Mouse (Mus musculus): ENCODE data around the gene Ccdc88c. TPM values are rescaled to one million over a fixed set of nuclear protein-coding genes. Genes with fewer than 3 reads are reported as not detected.

Gene Ccdc88c
- polyA plus RNA-seq, 1 experiment from 2014 or later: 2.3 TPM

DNA sequence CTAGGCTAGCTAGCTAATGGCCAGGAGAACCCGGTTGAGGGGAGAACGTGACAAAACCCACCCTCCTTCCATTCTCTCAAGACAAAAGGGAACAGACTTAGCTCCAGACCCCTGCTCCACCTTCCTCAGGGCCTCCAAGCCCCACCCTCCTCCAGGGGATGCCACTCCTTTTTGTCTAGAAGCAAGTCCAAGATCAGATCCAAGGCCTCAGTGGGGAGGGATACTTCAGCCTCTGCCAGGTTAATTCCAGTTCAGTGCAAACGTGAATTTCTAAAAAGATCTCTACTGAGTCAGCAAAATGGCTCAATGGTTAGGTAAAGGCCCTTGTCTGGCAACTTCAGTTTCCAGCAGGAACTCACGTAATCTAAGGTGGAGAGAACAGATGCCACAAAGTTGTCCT, 20.2 kb downstream of the Ccdc88c start:
- H3K4me2 ChIP-seq: no peak overlapping the region
- no peak overlapping the region for H3K27ac ChIP-seq (ENCODE audit: poor library complexity, severe bottlenecking)
- peaks cover 27% of the 10 kb centered on the region for H3K4me1 ChIP-seq (replicated peaks)
- peaks cover 36% of the 10 kb centered on the region for H3K27me3 ChIP-seq (replicated peaks)
- WGBS: 44% methylated on average over 4 of the region's 4 CpGs
- no peaks in the 10 kb centered on the region for H3K9me3 ChIP-seq (replicated peaks)
- no peak overlapping the region for H3K4me3 ChIP-seq
- ATAC-seq (ENCODE audit: insufficient number of reproducible peaks, low FRiP score): no peak
- no peak overlapping the region for H3K9ac ChIP-seq
- H3K36me3 ChIP-seq: no peaks in the 10 kb centered on the region

- H3K4me1 ChIP-seq (replicated peaks): peaks cover 27% of the 10 kb centered on the region
Measured at GRCm38 (mm10) chr12:101007968-101008481, 20.8 kb downstream of the Ccdc88c start.

DNA sequence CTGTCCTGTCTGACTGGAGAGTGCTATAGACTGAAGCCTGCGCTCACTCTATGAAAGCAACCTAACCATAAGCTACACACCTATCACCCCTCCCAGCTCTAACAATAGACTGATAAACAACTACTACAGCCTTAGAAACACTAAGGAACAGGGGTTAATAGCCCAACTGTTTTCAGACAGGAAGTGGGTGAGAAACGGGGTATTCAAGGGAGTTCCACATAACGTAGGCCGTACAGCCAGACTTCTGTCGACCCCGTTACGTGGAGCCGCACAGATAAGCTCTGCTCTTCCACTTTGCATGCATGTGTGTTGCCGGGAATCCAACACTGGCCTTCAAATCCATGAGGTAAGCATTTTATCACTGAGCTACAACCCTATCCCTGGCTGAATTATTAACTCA, 21.4 kb downstream of the Ccdc88c start:
- Histone ChIP-seq H3K4me1 (replicated peaks) (peaks cover 22% of the 10 kb centered on the region), H3K36me3 (no peaks in the 10 kb centered on the region), H3K9me3 (replicated peaks) (no peaks in the 10 kb centered on the region), H3K27ac (ENCODE audit: poor library complexity, severe bottlenecking) (no peak overlapping the region), H3K9ac (no peak overlapping the region), H3K27me3 (replicated peaks) (peaks cover 41% of the 10 kb centered on the region), H3K4me3 (no peak overlapping the region), H3K4me2 (no peak overlapping the region)
- no peak for ATAC-seq (ENCODE audit: insufficient number of reproducible peaks, low FRiP score)
- WGBS: 49% methylated on average over 9 of the region's 9 CpGs

More at GRCm38 (mm10) chr12:101007968-101008481, 20.8 kb downstream of the Ccdc88c start:
- Histone ChIP-seq H3K36me3 (no peaks in the 10 kb centered on the region), H3K9me3 (replicated peaks) (no peaks in the 10 kb centered on the region), H3K9ac (no peak overlapping the region), H3K4me3 (no peak overlapping the region), H3K4me2 (no peak overlapping the region), H3K27ac (ENCODE audit: poor library complexity, severe bottlenecking) (no peak overlapping the region), H3K27me3 (replicated peaks) (peaks cover 41% of the 10 kb centered on the region)
- no peak for ATAC-seq (ENCODE audit: insufficient number of reproducible peaks, low FRiP score)
- WGBS: 34% methylated on average over 10 of the region's 10 CpGs

DNA sequence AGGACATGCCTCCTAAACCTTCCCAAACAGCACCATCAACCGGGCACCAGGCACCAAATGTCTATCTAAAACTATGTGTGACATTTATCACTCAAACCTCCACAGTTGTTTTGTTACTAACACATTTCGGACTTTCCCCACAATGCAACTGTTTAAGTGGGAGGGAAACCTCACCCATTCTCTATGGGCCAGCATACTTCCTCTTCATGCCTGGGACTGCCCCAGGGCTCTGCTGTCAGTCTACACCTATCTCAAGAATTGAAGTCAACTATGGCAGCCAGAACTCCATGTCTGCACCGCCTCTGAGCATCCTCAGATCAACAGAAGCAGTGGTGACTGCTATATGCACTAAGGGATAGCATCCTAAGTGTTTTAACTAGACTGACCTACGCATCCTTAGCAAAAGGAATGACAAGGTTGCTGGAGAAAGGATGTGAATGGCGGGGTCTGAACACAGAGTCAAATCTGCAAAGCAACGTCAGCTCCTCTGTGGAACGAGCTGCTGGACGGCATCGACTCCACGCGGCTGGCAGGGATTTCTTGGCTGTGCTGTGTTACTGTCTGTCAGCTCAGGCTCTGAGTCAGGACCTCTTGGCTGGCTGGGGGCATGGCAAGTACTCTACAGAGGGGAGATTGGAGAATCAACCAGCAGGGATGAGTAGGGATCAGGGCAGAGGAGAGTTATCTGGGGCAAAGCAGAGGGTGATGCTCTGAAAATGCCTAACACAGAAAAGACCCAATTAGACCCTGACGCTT, 23.0 kb downstream of the Ccdc88c start:
- H3K4me3 ChIP-seq: no peak overlapping the region
- 76% methylated on average over 12 of the region's 12 CpGs for WGBS
- H3K4me1 ChIP-seq (replicated peaks): peaks cover 15% of the 10 kb centered on the region
- H3K4me2 ChIP-seq: no peak overlapping the region
- no peaks in the 10 kb centered on the region for H3K9me3 ChIP-seq (replicated peaks)
- peaks cover 49% of the 10 kb centered on the region for H3K27me3 ChIP-seq (replicated peaks)
- no peak for ATAC-seq (ENCODE audit: insufficient number of reproducible peaks, low FRiP score)
- no peak overlapping the region for H3K27ac ChIP-seq (ENCODE audit: poor library complexity, severe bottlenecking)
- no peaks in the 10 kb centered on the region for H3K36me3 ChIP-seq
- no peak overlapping the region for H3K9ac ChIP-seq

DNA sequence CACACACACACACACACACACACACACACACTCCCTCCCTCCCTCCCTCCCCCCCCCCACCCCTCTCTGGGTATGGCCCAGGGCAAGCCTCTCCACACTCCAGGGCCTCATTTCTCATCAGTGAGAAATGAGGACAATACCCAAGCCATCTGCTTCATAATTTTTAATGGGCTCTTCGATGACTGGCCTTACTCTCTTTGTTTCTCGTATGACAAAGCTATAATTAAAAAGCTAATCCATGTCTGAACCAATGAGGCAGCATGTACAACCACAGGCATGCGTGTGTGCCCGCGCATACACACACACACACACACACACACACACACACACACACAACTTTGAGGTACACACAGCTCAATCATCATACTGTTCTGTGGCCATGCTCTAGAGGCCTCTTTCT, 23.9 kb downstream of the Ccdc88c start:
- H3K4me1 ChIP-seq (replicated peaks): peaks cover 15% of the 10 kb centered on the region
- 97% methylated on average over 5 of the region's 5 CpGs for WGBS
- H3K4me2 ChIP-seq: no peak overlapping the region
- no peak overlapping the region for H3K27ac ChIP-seq (ENCODE audit: poor library complexity, severe bottlenecking)
- peaks cover 47% of the 10 kb centered on the region for H3K27me3 ChIP-seq (replicated peaks)
- H3K4me3 ChIP-seq: no peak overlapping the region
- H3K9me3 ChIP-seq (replicated peaks): no peaks in the 10 kb centered on the region
- no peak for ATAC-seq (ENCODE audit: insufficient number of reproducible peaks, low FRiP score)
- no peaks in the 10 kb centered on the region for H3K36me3 ChIP-seq
- no peak overlapping the region for H3K9ac ChIP-seq

- WGBS: 55% methylated on average over 4 of the region's 4 CpGs
- H3K4me3 ChIP-seq: no peak overlapping the region
- ATAC-seq (ENCODE audit: insufficient number of reproducible peaks, low FRiP score): no peak
- no peak overlapping the region for H3K27ac ChIP-seq (ENCODE audit: poor library complexity, severe bottlenecking)
- no peak overlapping the region for H3K9ac ChIP-seq
- no peak overlapping the region for H3K4me2 ChIP-seq
- H3K4me1 ChIP-seq (replicated peaks): peaks cover 24% of the 10 kb centered on the region
- H3K27me3 ChIP-seq (replicated peaks): peaks cover 44% of the 10 kb centered on the region
- H3K9me3 ChIP-seq (replicated peaks): no peaks in the 10 kb centered on the region
- no peaks in the 10 kb centered on the region for H3K36me3 ChIP-seq
Measured at GRCm38 (mm10) chr12:101002801-101003513, 25.9 kb downstream of the Ccdc88c start.

DNA sequence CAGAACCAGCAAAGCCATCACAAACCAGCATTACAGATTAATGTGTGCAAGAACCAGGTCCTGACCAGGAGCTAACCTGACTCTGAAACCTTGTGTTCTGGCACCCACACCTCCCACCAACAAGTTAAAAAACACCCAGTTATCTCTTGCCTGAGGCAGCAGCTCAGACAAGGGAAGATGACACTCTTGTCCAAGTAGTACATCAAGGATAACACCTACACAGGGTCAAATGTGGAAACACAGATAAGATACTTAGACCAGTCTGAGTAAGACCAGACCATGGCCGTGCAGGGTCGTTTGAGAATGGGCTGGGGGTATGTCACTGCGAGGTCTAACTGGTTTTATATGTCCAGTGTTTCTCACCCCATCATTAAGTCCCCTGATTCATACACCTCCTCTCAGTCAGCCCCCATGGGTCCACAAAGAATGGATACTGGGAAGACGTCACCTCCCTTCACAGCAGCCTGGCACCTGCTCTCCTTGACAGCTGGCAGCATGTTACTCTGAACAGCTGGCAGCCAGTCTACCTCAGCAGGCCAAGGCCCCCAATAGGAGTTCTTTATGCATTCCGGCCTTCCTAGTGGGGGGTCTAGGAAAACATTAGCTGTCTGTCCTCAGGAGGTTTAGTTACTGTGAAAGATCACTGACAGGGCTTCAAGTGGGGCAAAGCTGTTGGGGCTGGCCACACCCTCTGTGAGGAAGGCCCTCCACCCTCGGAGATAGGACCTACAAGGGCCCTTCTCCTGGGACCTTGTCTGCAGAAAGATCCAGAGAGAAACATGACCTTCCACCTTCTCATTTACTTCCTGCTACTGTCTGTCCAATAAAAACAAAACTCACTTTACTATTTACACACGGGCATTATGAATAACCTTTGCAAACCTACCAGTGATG, 29.5 kb downstream of the Ccdc88c start:
- H3K9ac ChIP-seq: no peak overlapping the region
- no peaks in the 10 kb centered on the region for H3K9me3 ChIP-seq (replicated peaks)
- no peak for ATAC-seq (ENCODE audit: insufficient number of reproducible peaks, low FRiP score)
- 30% methylated on average over 7 of the region's 7 CpGs for WGBS
- no peaks in the 10 kb centered on the region for H3K36me3 ChIP-seq
- H3K27me3 ChIP-seq (replicated peaks): peaks cover 45% of the 10 kb centered on the region
- H3K27ac ChIP-seq (ENCODE audit: poor library complexity, severe bottlenecking): no peak overlapping the region
- H3K4me1 ChIP-seq (replicated peaks): peaks cover 25% of the 10 kb centered on the region
- no peak overlapping the region for H3K4me2 ChIP-seq
- no peak overlapping the region for H3K4me3 ChIP-seq

DNA sequence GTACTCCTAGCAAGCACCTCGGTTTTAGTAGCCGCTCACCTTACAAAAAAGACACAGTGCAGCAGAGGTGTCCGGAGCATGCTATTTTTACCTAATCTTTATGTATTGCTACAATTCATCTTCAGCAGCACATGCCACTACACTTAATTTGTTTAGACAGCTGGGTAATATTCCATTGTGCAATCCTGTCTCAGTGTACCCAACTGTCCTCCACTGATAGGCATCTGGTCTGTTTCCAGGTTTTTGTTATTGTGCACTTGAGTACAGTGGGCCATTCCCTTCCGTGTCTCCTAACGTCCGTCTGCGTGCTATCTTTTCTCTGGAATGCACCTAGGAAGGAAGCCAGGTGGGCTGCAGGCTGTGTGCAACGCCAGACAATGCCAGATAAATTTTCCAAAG, 30.3 kb downstream of the Ccdc88c start:
- Histone ChIP-seq H3K9me3 (replicated peaks) (no peaks in the 10 kb centered on the region), H3K27ac (ENCODE audit: poor library complexity, severe bottlenecking) (no peak overlapping the region), H3K4me1 (replicated peaks) (peaks cover 25% of the 10 kb centered on the region), H3K27me3 (replicated peaks) (peaks cover 46% of the 10 kb centered on the region), H3K4me2 (no peak overlapping the region), H3K4me3 (no peak overlapping the region), H3K9ac (no peak overlapping the region), H3K36me3 (no peaks in the 10 kb centered on the region)
- no peak for ATAC-seq (ENCODE audit: insufficient number of reproducible peaks, low FRiP score)
- WGBS: 29% methylated on average over 8 of the region's 8 CpGs

GRCm38 (mm10) chr12:100997830-100998563, 30.9 kb downstream of the Ccdc88c start:
- no peak for ATAC-seq (ENCODE audit: insufficient number of reproducible peaks, low FRiP score)
- no peak overlapping the region for H3K27ac ChIP-seq (ENCODE audit: poor library complexity, severe bottlenecking)

GRCm38 (mm10) chr12:100996378-100996898, 32.4 kb downstream of the Ccdc88c start:
- 63% methylated on average over 5 of the region's 5 CpGs for WGBS
- Histone ChIP-seq H3K4me1 (replicated peaks) (peaks cover 25% of the 10 kb centered on the region), H3K4me3 (no peak overlapping the region), H3K36me3 (no peaks in the 10 kb centered on the region), H3K4me2 (no peak overlapping the region), H3K9ac (no peak overlapping the region), H3K27ac (ENCODE audit: poor library complexity, severe bottlenecking) (no peak overlapping the region), H3K27me3 (replicated peaks) (peaks cover 41% of the 10 kb centered on the region), H3K9me3 (replicated peaks) (no peaks in the 10 kb centered on the region)
- no peak for ATAC-seq (ENCODE audit: insufficient number of reproducible peaks, low FRiP score)

More at GRCm38 (mm10) chr12:100997830-100998563, 30.9 kb downstream of the Ccdc88c start:
- no peak overlapping the region for H3K9ac ChIP-seq
- no peaks in the 10 kb centered on the region for H3K9me3 ChIP-seq (replicated peaks)
- H3K4me1 ChIP-seq (replicated peaks): peaks cover 25% of the 10 kb centered on the region
- no peak overlapping the region for H3K4me3 ChIP-seq
- H3K27me3 ChIP-seq (replicated peaks): peaks cover 42% of the 10 kb centered on the region
- H3K36me3 ChIP-seq: no peaks in the 10 kb centered on the region
- 18% methylated on average over 10 of the region's 10 CpGs for WGBS
- H3K4me2 ChIP-seq: no peak overlapping the region

Measured in heart, embryonic 12.5 days (tissue).